Mouse (Mus musculus) Patski (cell line): ENCODE measurements around the gene Atp2a1. TPM values are rescaled to one million over a fixed set of nuclear protein-coding genes. Genes with fewer than 3 reads are reported as not detected.

Experiments
- ATAC-seq: fragments of 100-300 bp; one replicate; pipeline ENCODE4 v1.8.0; 2021
- CTCF ChIA-PET: fragments of 350-600 bp; sonication (Branson Sonifier 250); formaldehyde crosslinking; loops from one replicate; lab custom pipeline; 2022; ENCODE audit warnings: inconsistent platforms; lab: Charles Lee
- POLR2A ChIA-PET: fragments of 350-600 bp; sonication (Branson Sonifier 250); formaldehyde crosslinking; loops from one replicate; lab custom pipeline; 2022; ENCODE audit warnings: antibody characterized with exemption, inconsistent platforms; lab: Charles Lee
- DNase-seq: peaks from one replicate; pipeline ENCODE4 v3.0.0-alpha.2; 2011; ENCODE audit warnings: low read depth, low spot score
- H3K27me3 ChIP-seq: fragments of 371-371 bp; one replicate; pipeline ENCODE4 v1.5.1; 2021
- CTCF ChIP-seq: fragments of 100-300 bp; IDR thresholded peaks from one replicate; pipeline ENCODE4 v1.5.1; 2021
- in situ Hi-C: fragments of 300-500 bp; cut with MboI; formaldehyde crosslinking; loops from 3 replicates; pipeline ENCODE4 v1.11.1; 2018; ENCODE audit warnings: low pct_unique_long_range_greater_than_20kb, mixed read lengths
- polyA plus RNA-seq: library from polyadenylated mRNA; unstranded; gene quantifications from one replicate; pipeline ENCODE4 v1.2.3, GENCODE M21; 2021

The Atp2a1 gene
- polyA plus RNA-seq, 1 experiment from 2014 or later, result 0.10 TPM

DNA sequence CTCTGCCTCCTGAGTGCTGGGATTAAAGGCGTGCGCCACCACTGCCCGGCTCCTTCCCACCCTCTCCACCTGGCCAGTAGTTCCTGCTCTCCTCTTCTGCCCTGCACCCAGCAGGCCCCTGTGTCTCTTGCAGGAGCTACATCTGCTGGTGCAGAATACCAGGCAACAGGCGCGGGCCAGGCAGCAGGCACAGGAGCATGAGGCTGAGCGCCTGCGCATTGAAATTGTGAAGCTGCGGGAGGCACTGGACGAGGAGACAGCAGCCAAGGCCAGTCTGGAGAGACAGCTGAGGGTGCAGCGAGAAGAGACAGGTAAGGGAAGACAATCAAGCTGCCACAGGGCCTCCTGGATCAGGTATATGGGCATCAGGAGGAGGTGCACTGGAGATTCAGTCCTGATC, 18.9 kb downstream of the Atp2a1 start:
- DNase-seq (no peak), ATAC-seq (no peak)
- POLR2A ChIA-PET, result interaction anchor here (0.5 kb wide), 1 partner anchor 286 kb away, joined by 5 read pairs; no protein-coding TSS in a partner anchor
- no peak for TF ChIP-seq CTCF
- H3K27me3 ChIP-seq, result no peaks in the 10 kb centered on the region
- CTCF ChIA-PET, result no interaction called here
- in situ Hi-C loops, result no loop called here

GRCm38 (mm10) chr7:126440134-126440533, 22.8 kb downstream of the Atp2a1 start:
- CTCF ChIA-PET, result interaction anchor here (0.5 kb wide), 1 partner anchor 10 kb away, joined by 3 read pairs; no protein-coding TSS in a partner anchor
- in situ Hi-C loops, result no loop called here
- ATAC-seq (no peak), DNase-seq (no peak)
- POLR2A ChIA-PET, result no interaction called here
- TF ChIP-seq CTCF, result no peak
- no peaks in the 10 kb centered on the region for H3K27me3 ChIP-seq

DNA sequence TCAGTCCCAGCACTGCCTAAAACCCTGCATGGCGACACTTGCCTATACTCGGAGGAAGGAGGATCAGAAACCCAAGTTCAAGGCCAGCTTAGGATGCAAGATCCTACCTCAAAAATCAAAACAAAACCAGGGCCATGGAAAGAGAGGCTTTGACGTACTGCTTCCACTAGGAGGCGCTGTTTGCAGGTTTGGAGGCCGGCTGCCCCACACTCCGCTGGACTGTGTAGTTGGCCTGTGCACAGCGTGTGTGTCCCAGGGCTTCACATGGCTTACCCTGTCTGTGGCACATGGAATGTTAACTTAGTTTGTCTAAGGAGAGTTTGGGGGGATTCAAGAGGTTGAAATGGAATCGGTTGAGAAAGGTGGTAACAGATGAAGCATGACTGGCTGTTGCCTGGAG, 26.1 kb downstream of the Atp2a1 start:
- no peak for TF ChIP-seq CTCF
- DNase-seq, result no peak
- in situ Hi-C loops, result no loop called here
- CTCF ChIA-PET, result interaction anchor here (0.6 to 2.5 kb wide), 7 partner anchors 9 to 83 kb away, joined by 3 to 8 read pairs (median 4); partner anchors contain the start of gene Sh2b1
- no peak for ATAC-seq
- POLR2A ChIA-PET, result interaction anchor here (0.5 kb wide), 1 partner anchor 39 kb away, joined by 5 read pairs; no protein-coding TSS in a partner anchor
- no peaks in the 10 kb centered on the region for H3K27me3 ChIP-seq

- ChIA-PET CTCF (interaction anchor here (0.9 to 1.8 kb wide), 2 partner anchors 27 to 36 kb away, joined by 3 to 8 read pairs; partner anchors contain the start of gene Atp2a1), POLR2A (no interaction called here)
- ATAC-seq, result no peak
- in situ Hi-C loops, result no loop called here
- TF ChIP-seq CTCF, result no peak
- no peak for DNase-seq
- no peaks in the 10 kb centered on the region for H3K27me3 ChIP-seq
Observed at GRCm38 (mm10) chr7:126435801-126436200, 27.1 kb downstream of the Atp2a1 start.

DNA sequence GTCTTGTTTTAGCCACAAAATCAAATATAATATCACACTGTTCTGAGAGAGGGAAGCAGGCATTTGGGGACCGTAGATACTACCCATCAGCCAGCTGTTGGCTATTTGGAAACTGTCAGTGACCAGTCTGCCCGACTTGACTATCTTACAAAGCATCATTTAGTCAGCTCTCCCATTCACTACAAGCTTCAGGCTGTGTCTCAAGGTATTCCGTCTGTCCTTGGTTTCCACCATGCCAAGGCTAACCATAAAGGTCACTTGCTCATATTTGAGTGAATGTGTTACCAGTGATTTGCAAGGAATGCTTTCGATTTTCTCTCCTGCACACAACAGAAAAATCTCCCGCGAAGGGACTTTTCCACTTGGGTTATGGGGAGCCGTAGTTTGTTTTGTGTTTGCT, 28.2 kb downstream of the Atp2a1 start:
- H3K27me3 ChIP-seq, result no peaks in the 10 kb centered on the region
- POLR2A ChIA-PET, result no interaction called here
- no peak for TF ChIP-seq CTCF
- in situ Hi-C loops, result no loop called here
- no peak for ATAC-seq
- no peak for DNase-seq
- CTCF ChIA-PET, result no interaction called here

DNA sequence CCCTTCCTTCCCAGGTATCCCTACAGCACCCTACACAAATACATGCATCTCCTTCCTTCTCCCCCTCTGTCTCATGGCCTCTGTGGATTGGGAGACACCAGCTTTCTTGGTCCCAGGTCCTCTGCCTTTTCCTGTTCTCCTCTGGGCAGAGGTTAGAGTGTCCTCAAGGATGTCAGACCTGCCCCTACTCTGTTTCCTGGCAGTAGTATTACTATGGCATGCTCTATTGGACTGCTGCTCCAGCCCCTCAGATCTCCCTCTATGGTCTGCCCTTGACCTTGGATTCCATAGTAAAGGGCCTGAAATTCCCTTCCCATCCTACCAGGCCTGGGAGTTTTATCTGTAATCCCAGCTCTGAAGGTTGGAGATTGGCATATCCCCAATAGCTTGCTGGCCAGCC, 32.7 kb downstream of the Atp2a1 start:
- no peak for DNase-seq
- in situ Hi-C loops, result no loop called here
- TF ChIP-seq CTCF, result no peak

GRCm38 (mm10) chr7:126429503-126429898, 33.4 kb downstream of the Atp2a1 start:
- in situ Hi-C loops, result no loop called here
- CTCF ChIA-PET, result interaction anchor here (1.4 kb wide), 1 partner anchor 46 kb away, joined by 3 read pairs; the partner anchor contains the start of gene Sh2b1

More for the DNA sequence above, 32.7 kb downstream of the Atp2a1 start:
- ChIA-PET POLR2A (interaction anchor here (1.4 kb wide), 1 partner anchor 58 kb away, joined by 3 read pairs; no protein-coding TSS in a partner anchor), CTCF (interaction anchor here (0.7 to 1.4 kb wide), 3 partner anchors 10 to 45 kb away, joined by 3 read pairs; partner anchors contain the start of gene Sh2b1)
- no peak for ATAC-seq
- H3K27me3 ChIP-seq, result no peaks in the 10 kb centered on the region

DNA sequence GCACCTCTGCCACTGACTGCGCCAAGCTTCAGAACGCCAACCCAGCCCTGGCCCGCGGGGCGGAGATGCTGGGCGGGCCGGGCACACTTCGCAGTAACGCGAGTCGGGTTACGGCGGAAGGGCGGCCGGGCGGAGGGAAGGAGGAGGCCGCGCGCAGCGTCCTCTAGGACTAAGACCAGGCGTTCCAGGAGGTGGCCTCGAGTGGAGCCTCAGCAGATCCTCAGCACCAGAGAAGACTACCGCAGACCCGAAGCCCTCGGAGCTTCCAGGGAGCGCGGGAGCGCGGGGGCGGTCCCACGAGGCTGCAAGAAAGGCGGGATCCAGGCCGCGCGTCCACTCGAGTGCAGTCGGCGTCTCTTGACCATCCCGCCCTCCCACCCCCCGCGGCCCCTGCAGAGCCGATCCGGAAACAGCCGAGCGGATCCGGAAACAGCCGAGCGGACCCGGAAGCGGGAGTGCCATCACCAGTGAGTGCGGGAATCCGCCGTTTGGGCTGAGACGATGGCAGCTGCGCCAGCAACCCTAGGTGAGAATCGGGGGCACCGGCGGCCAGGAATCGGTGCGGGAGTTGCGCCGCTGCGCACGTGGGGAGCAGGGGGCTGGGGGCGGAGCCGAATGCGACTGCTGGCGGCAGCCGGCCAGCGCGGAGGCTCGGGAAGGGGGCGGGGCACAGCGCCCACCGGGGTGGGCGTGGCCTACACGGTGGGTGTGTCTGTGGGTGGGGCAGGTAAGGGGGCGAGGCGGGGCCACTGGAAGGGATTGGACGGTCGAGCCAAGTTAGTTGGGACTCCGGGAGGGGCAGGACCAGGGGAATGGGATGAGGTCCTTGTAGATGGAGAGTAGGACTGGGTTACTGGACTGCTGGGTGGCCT, 34.0 kb downstream of the Atp2a1 start, which contains the start of gene Rabep2:
Rabep2 (plus strand) TSS at position 129 of the 872 bp plus-strand sequence.
- ChIA-PET CTCF (interaction anchor here (1.4 kb wide), 1 partner anchor 46 kb away, joined by 3 read pairs; the partner anchor contains the start of gene Sh2b1), POLR2A (interaction anchor here (1.1 to 2.0 kb wide), 4 partner anchors 10 to 59 kb away, joined by 3 to 8 read pairs (median 4); no protein-coding TSS in a partner anchor)
- no peak for TF ChIP-seq CTCF
- DNase-seq (peak; percentile 72), ATAC-seq (peak; percentile 86)
- in situ Hi-C loops, result no loop called here
- H3K27me3 ChIP-seq, result no peaks in the 10 kb centered on the region

More at GRCm38 (mm10) chr7:126429503-126429898, 33.4 kb downstream of the Atp2a1 start:
- H3K27me3 ChIP-seq, result no peaks in the 10 kb centered on the region
- no peak for ATAC-seq
- TF ChIP-seq CTCF, result no peak
- POLR2A ChIA-PET, result interaction anchor here (1.4 kb wide), 1 partner anchor 58 kb away, joined by 3 read pairs; no protein-coding TSS in a partner anchor
- DNase-seq, result no peak

DNA sequence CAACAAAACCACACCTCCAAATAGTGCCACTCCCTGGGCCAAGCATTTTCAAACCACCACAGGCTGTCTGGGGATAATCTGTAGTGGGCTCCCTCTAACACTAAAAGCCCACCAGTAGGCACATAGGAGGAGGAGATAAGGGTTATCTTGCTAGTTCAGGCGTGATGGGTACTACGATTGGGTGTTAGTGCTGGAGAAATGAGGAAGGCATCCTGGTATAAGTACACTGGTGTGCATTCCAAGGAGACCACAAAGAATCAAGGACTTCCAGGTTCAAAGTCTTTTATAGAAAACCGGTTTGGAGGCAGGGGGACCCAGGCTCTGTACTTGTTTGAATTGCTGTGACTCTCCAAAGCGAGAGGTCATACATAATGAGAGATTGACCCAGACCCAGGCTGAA, 34.8 kb downstream of the Atp2a1 start:
- DNase-seq, result no peak
- ATAC-seq, result no peak
- ChIA-PET POLR2A (interaction anchor here (0.6 to 2.0 kb wide), 5 partner anchors 10 to 151 kb away, joined by 4 to 9 read pairs (median 4); no protein-coding TSS in a partner anchor), CTCF (no interaction called here)
- H3K27me3 ChIP-seq, result no peaks in the 10 kb centered on the region
- in situ Hi-C loops, result no loop called here
- no peak for TF ChIP-seq CTCF

DNA sequence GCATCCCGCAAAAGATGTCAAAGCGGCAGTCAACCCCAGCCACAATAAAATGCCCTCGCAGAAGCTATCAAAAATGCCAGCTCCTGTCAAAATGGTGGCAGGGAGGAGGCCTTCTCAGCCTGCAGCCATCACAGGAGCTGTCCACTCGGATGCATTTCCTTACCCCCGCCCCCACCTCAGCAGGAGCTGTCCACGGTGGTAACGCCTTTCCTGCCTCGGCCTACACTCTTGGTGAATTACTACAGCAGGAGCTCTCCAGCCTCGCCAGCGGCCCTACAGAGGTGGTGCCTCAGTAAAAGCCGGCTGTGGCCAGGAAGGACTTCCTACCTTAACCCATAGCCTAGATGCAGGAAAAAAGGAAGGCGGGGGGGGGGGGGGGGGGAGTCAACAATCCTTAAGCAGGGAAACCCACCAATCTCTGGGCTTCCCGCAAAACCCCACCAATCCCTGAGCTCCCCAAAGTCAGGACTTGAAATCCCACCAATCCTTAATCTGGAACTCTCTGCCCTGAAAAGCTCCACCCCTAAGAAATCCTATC, 35.5 kb downstream of the Atp2a1 start:
- in situ Hi-C loops, result no loop called here
- TF ChIP-seq CTCF, result no peak
- no peaks in the 10 kb centered on the region for H3K27me3 ChIP-seq
- DNase-seq, result no peak
- no peak for ATAC-seq
- ChIA-PET CTCF (interaction anchor here (1.6 kb wide), 1 partner anchor 28 kb away, joined by 6 read pairs; no protein-coding TSS in a partner anchor), POLR2A (interaction anchor here (0.6 to 2.0 kb wide), 4 partner anchors 9 to 150 kb away, joined by 4 to 9 read pairs (median 6); no protein-coding TSS in a partner anchor)
